Mouse (Mus musculus) adrenal gland, postnatal 10 days (tissue): Measurements from ENCODE around the gene Il1rn. TPM values are rescaled to one million over a fixed set of nuclear protein-coding genes. Genes with fewer than 3 reads are reported as not detected.

Experiments
- DNase-seq: peaks from one replicate; pipeline ENCODE4 v3.0.0; 2021; ENCODE audit warnings: mixed read lengths
- total RNA-seq, 2 experiments: library from RNA; stranded (reverse); gene quantifications; 2 replicates each; pipeline ENCODE4 v1.2.3; 2021

Gene Il1rn
- total RNA-seq, 2 experiments from 2014 or later: 2.0 to 6.2 TPM

- DNase-seq: no peak
Observed at GRCm38 (mm10) chr2:24382456-24383230, 46.0 kb downstream of the Il1rn start.

- DNase-seq: no peak
Observed at GRCm38 (mm10) chr2:24383636-24384035, 47.0 kb downstream of the Il1rn start.

DNA sequence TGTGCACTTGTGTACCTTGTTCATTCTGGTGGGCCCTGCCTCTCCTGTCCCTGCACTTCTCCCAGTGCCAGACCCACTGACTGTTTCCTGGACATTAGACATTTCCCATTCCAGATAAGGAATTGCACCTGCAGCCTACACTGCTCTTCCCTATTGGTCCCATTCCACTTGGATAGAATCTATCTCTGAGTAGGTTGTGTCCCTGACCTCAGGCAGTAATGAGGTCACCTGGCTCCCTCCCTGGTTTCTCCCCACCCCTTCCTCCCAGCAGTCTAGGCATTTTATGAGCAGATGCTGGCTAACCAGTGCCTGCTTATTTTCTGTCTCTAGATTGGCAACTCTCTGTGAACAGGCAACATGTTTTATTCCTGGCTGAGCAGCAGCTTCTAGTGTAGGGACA is 47.7 kb downstream of the Il1rn start:
- no peak for DNase-seq

- no peak for DNase-seq
Observed at GRCm38 (mm10) chr2:24385111-24385961, 48.7 kb downstream of the Il1rn start.

DNA sequence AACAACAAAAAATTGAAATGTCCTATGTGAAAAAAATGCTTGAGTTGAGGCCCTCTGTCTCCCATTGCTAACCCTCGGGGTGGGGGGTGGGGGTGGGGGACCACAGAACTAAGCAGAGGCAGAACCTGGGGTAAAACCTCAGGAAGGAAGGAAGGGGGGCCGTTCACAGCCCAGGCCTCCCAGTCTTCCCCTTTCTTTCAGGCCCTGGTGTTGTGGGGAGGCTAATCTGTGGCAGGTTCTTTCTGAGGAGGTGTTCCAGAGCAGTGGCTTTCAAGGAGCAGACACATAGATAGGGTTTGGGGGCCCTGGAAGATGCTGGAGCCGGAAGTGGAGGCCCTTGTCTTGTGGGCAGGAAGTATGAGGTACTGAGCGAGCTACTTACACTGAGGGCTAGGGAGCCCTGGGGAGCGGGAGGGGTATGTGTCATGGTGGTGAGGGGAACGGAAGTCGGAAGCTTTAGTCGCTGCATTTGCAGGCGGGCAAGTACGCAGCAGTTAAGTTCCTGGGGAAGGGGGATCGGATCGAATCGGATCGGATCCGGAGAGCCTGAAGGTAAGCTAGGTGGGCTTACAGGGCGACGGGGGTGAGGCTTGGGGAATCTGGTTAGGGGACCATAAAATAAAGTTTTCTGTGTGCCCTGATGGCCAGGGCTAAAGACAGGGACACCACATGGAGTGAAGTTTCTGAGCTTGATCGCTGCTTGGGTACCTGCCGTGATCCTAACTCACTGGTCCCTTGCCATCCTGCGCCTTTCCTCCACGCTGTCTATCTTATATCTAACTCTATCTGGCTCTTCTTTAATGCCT is 49.7 kb downstream of the Il1rn start:
- no peak for DNase-seq

GRCm38 (mm10) chr2:24386964-24387320 is 50.3 kb downstream of the Il1rn start:
- no peak for DNase-seq

DNA sequence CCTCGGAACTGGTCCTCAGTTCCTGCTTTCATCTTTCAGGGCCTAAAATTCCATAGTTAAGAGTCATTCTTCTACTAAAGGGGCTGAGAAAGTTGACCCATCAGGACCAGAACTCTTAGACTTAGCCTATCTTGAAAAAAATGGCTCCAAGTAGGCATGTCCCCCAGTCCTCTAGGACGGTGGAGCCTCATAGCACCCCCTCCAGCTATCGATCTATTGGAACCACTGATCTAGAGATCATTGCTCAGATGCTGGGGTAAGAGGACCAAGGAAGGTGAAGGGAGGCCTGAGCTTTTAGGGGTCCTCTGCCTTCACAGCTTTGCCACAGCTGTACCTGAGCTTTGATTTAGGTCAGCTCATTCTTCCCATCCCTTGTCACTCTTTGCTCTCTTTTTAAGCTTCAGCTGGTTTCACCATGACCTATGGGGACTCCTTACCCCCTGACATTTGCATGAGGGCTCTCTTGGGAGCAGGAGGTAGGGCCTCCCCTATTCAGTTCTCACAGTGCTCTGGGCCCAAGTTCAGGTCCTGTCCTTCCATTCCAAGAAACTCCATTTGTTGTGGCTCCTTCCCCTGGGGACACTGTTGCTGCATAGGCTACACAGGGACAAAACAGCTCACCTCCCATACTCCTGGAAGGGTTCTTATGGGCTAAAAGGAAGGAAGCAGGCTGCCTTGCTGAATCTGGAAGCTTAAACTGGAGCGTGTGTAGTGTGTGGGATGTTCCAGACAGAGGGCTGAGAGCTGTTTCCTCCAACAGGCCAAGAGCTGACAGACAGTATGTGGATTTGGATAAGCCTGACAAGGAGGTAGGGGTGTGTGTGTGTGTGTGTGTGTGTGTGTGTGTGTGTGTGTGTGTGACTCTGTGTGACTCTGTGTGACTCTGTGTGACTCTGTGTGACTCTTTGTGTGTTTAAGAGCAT is 51.0 kb downstream of the Il1rn start:
- DNase-seq: no peak

GRCm38 (mm10) chr2:24393251-24393650 is 56.6 kb downstream of the Il1rn start:
- DNase-seq: no peak

GRCm38 (mm10) chr2:24397115-24397514 is 60.5 kb downstream of the Il1rn start:
- no peak for DNase-seq

- DNase-seq: no peak
Observed at GRCm38 (mm10) chr2:24400711-24401110, 64.1 kb downstream of the Il1rn start.

Other genes starting within 250 kb of the Il1rn start
- gene Tbpl2, start 240.3 kb upstream of the Il1rn start, total RNA-seq: not detected
- not detected for gene Il1f8, start 183.7 kb upstream of the Il1rn start, total RNA-seq
- gene Il1f9, start 150.4 kb upstream of the Il1rn start, total RNA-seq: under 1 TPM; 0.15 to 0.18 TPM
- not detected for gene Il1f6, start 121.4 kb upstream of the Il1rn start, total RNA-seq
- not detected for gene Il1f5, start 59.9 kb upstream of the Il1rn start, total RNA-seq
- gene Il1f10, start 45.7 kb upstream of the Il1rn start, total RNA-seq: not detected
- gene Psd4, start 30.7 kb downstream of the Il1rn start, total RNA-seq: 1 to 10 TPM; 4.2 to 6.7 TPM
- not detected for gene Pax8, start 138.7 kb downstream of the Il1rn start, total RNA-seq